Mouse (Mus musculus) layer of hippocampus, postnatal 36 days (tissue): ENCODE data around the gene Pqlc3. TPM values are rescaled to one million over a fixed set of nuclear protein-coding genes. Genes with fewer than 3 reads are reported as not detected.

Experiments used
- DNase-seq, 2 experiments: peaks; one replicate each; pipeline ENCODE4 v3.0.0; 2022
- total RNA-seq, 2 experiments: library from RNA; stranded (reverse); gene quantifications; 2 replicates each; pipeline ENCODE4 v1.2.3; 2021

Pqlc3 gene
- total RNA-seq, 2 experiments from 2014 or later = 1.0 to 1.2 TPM

GRCm38 (mm10) chr12:17001211-17001610, 1.0 kb upstream of the Pqlc3 start:
- no peak for DNase-seq

- DNase-seq = no peak
These were observed 420 bp upstream of the Pqlc3 start for GRCm38 (mm10) chr12:17000628-17001027.

GRCm38 (mm10) chr12:16999146-16999545, 1.1 kb downstream of the Pqlc3 start:
- DNase-seq = no peak

GRCm38 (mm10) chr12:16996886-16997462, 3.2 kb downstream of the Pqlc3 start:
- DNase-seq = no peak

- no peak for DNase-seq
These were observed 3.9 kb downstream of the Pqlc3 start for GRCm38 (mm10) chr12:16996281-16996680.

GRCm38 (mm10) chr12:16994291-16994690, 5.9 kb downstream of the Pqlc3 start:
- DNase-seq = no peak

GRCm38 (mm10) chr12:16992355-16992754, 7.9 kb downstream of the Pqlc3 start:
- DNase-seq = no peak

- DNase-seq = no peak
These were observed 8.8 kb downstream of the Pqlc3 start for GRCm38 (mm10) chr12:16991376-16991775.

GRCm38 (mm10) chr12:16985778-16986177, 14.4 kb downstream of the Pqlc3 start:
- no peak for DNase-seq

GRCm38 (mm10) chr12:16977120-16977519, 23.1 kb downstream of the Pqlc3 start:
- DNase-seq = no peak

- DNase-seq = no peak
These were observed 33.4 kb downstream of the Pqlc3 start for GRCm38 (mm10) chr12:16966811-16967210.

GRCm38 (mm10) chr12:16963354-16963753, 36.9 kb downstream of the Pqlc3 start:
- DNase-seq = no peak

GRCm38 (mm10) chr12:16958851-16959250, 41.4 kb downstream of the Pqlc3 start:
- DNase-seq = no peak

GRCm38 (mm10) chr12:16948239-16948638, 52.0 kb downstream of the Pqlc3 start:
- DNase-seq = no peak

- no peak for DNase-seq
These were observed 58.2 kb downstream of the Pqlc3 start for GRCm38 (mm10) chr12:16941976-16942375.

Other genes with a start within 250 kb of the Pqlc3 start
- gene Greb1, start 199.5 kb downstream of the Pqlc3 start, total RNA-seq = under 1 TPM; 0.61 to 0.72 TPM
- gene E2f6, start 189.4 kb downstream of the Pqlc3 start, total RNA-seq = 10 to 100 TPM; 32.2 to 33.8 TPM
- 100 to 1,000 TPM; 136 to 137 TPM for gene Rock2, start 105.5 kb downstream of the Pqlc3 start, total RNA-seq
- gene 2410004P03Rik, start 11.3 kb upstream of the Pqlc3 start, total RNA-seq = under 1 TPM; 0.25 to 0.61 TPM
- 10 to 100 TPM; 35.2 to 40.0 TPM for gene Kcnf1, start 176.5 kb upstream of the Pqlc3 start, total RNA-seq